ENCODE assay signal across 19 mouse cellular contexts in genomic region chr2:123799226-123799786, GRCm38 (mm10).
DNase-seq lines count a peak whose midpoint lies in the region; ATAC-seq and TF ChIP-seq lines count a peak whose summit lies in the region.
"Had no signal": no experiment of that assay in that cellular context is flagged by ENCODE, and none has a peak within 500 bp of the region (broad histone marks: within the 10 kb centered on the region; RNA-seq: fewer than 3 reads in every experiment).

No protein-coding gene starts in this region.

- H3K27ac ChIP-seq in hindbrain, embryonic 11.5 days (ENCODE audit: low read depth, low read length), result no peak overlapping the region
- no peak overlapping the region for H3K27ac ChIP-seq in hindbrain, embryonic 10.5 days
- peak overlapping the region; percentile 35 for H3K27ac ChIP-seq in forebrain, embryonic 13.5 days
- 0 out of 2 replicates have a peak overlapping the region, but pooled peaks have one; percentile 25 for H3K27ac ChIP-seq in hindbrain, embryonic 15.5 days (replicated peaks)
- H3K27ac ChIP-seq in midbrain, postnatal 0 days (ENCODE audit: low read depth, low read length), result no peak overlapping the region
- H3K27ac ChIP-seq: embryonic facial prominence, embryonic 13.5 days; kidney, postnatal 0 days; layer of hippocampus, adult 2 months; liver, embryonic 15.5 days had no signal

- no peak for TF ChIP-seq CTCF in midbrain, postnatal 0 days (IDR thresholded peaks at IDR 0.05)

- DNase-seq in hindbrain, embryonic 11.5 days (ENCODE audit: low spot score), result no peak
- no peak for DNase-seq in hindbrain, embryonic 10.5 days (ENCODE audit: low spot score)
- peak; percentile 69 for DNase-seq in midbrain, postnatal 0 days (ENCODE audit: low spot score)
- DNase-seq in retina, postnatal 1 day, result no peak
- no peak for DNase-seq in layer of hippocampus, postnatal 25 days (ENCODE audit: extremely low spot score in 1 of 2, low spot score in 1 of 2)
- no peak for DNase-seq in thymus, postnatal 0 days (ENCODE audit: low spot score)
- DNase-seq: adrenal gland, postnatal 10 days; cerebellum, adult 18-20 months; lung, postnatal 10 days; right cerebral cortex, postnatal 25 days had no signal

- ATAC-seq in hindbrain, embryonic 11.5 days (ENCODE audit: low FRiP score), result peak; percentile 38; the same call in 1 of the 2 replicates
- peak; percentile 95 for ATAC-seq in forebrain, embryonic 13.5 days
- peak; percentile 84; the same call in 1 of the 2 replicates for ATAC-seq in hindbrain, embryonic 15.5 days (ENCODE audit: low FRiP score, low read depth)
- 0 out of 2 replicates have a peak, but pooled peaks have one; percentile 54 for ATAC-seq in midbrain, postnatal 0 days (ENCODE audit: low FRiP score)
- ATAC-seq: intestine, embryonic 16.5 days had no signal

- no peaks in the 10 kb centered on the region for H3K9me3 ChIP-seq in hindbrain, embryonic 11.5 days (ENCODE audit: control insufficient read depth, low read length)
- no peaks in the 10 kb centered on the region for H3K9me3 ChIP-seq in hindbrain, embryonic 10.5 days
- H3K9me3 ChIP-seq in forebrain, embryonic 13.5 days (replicated peaks), result no peaks in the 10 kb centered on the region
- no peaks in the 10 kb centered on the region for H3K9me3 ChIP-seq in hindbrain, embryonic 15.5 days
- H3K9me3 ChIP-seq in midbrain, postnatal 0 days (ENCODE audit: low read length), result no peaks in the 10 kb centered on the region
- H3K9me3 ChIP-seq: embryonic facial prominence, embryonic 13.5 days; heart, embryonic 12.5 days; liver, embryonic 15.5 days had no signal

- H3K4me3 ChIP-seq in hindbrain, embryonic 11.5 days (ENCODE audit: low read depth, low read length), result no peak overlapping the region
- no peak overlapping the region for H3K4me3 ChIP-seq in hindbrain, embryonic 10.5 days
- H3K4me3 ChIP-seq in forebrain, embryonic 13.5 days, result no peak overlapping the region
- H3K4me3 ChIP-seq in hindbrain, embryonic 15.5 days, result no peak overlapping the region
- no peak overlapping the region for H3K4me3 ChIP-seq in midbrain, postnatal 0 days (ENCODE audit: low read depth, low read length)
- H3K4me3 ChIP-seq: embryonic facial prominence, embryonic 13.5 days; heart, embryonic 12.5 days; layer of hippocampus, adult 2 months; liver, embryonic 15.5 days; myocyte had no signal

- H3K36me3 ChIP-seq in hindbrain, embryonic 11.5 days (ENCODE audit: control insufficient read depth, insufficient read depth, low read length), result no peaks in the 10 kb centered on the region
- H3K36me3 ChIP-seq in hindbrain, embryonic 10.5 days, result no peaks in the 10 kb centered on the region
- H3K36me3 ChIP-seq in forebrain, embryonic 13.5 days (ENCODE audit: poor library complexity, severe bottlenecking), result no peaks in the 10 kb centered on the region
- H3K36me3 ChIP-seq in hindbrain, embryonic 15.5 days, result no peaks in the 10 kb centered on the region
- H3K36me3 ChIP-seq in midbrain, postnatal 0 days (ENCODE audit: insufficient read depth, low read length), result no peaks in the 10 kb centered on the region
- H3K36me3 ChIP-seq: embryonic facial prominence, embryonic 13.5 days; heart, embryonic 12.5 days; liver, embryonic 15.5 days had no signal

- no peaks in the 10 kb centered on the region for H3K4me1 ChIP-seq in hindbrain, embryonic 11.5 days (replicated peaks; ENCODE audit: control insufficient read depth, insufficient read depth, low read length)
- no peaks in the 10 kb centered on the region for H3K4me1 ChIP-seq in hindbrain, embryonic 10.5 days (replicated peaks)
- peaks cover 6% of the 10 kb centered on the region for H3K4me1 ChIP-seq in forebrain, embryonic 13.5 days
- peaks cover 3% of the 10 kb centered on the region; the same call in 1 of the 2 replicates for H3K4me1 ChIP-seq in hindbrain, embryonic 15.5 days (replicated peaks)
- no peaks in the 10 kb centered on the region for H3K4me1 ChIP-seq in midbrain, postnatal 0 days (ENCODE audit: insufficient read depth, low read length)
- H3K4me1 ChIP-seq: embryonic facial prominence, embryonic 13.5 days; heart, embryonic 12.5 days; liver, embryonic 15.5 days had no signal

- H3K9ac ChIP-seq in hindbrain, embryonic 11.5 days (ENCODE audit: low read depth, low read length), result no peak overlapping the region
- H3K9ac ChIP-seq in forebrain, embryonic 13.5 days, result no peak overlapping the region
- no peak overlapping the region for H3K9ac ChIP-seq in hindbrain, embryonic 15.5 days
- H3K9ac ChIP-seq in midbrain, postnatal 0 days (replicated peaks; ENCODE audit: low read length, poor library complexity, severe bottlenecking), result no peak overlapping the region
- H3K9ac ChIP-seq: embryonic facial prominence, embryonic 13.5 days; heart, embryonic 12.5 days; liver, embryonic 15.5 days had no signal

- H3K27me3 ChIP-seq in hindbrain, embryonic 11.5 days (ENCODE audit: control insufficient read depth, insufficient read depth, low read length), result no peaks in the 10 kb centered on the region
- no peaks in the 10 kb centered on the region for H3K27me3 ChIP-seq in hindbrain, embryonic 10.5 days (ENCODE audit: insufficient read depth, poor library complexity, severe bottlenecking)
- H3K27me3 ChIP-seq in forebrain, embryonic 13.5 days, result no peaks in the 10 kb centered on the region
- H3K27me3 ChIP-seq in hindbrain, embryonic 15.5 days, result no peaks in the 10 kb centered on the region
- no peaks in the 10 kb centered on the region for H3K27me3 ChIP-seq in midbrain, postnatal 0 days (ENCODE audit: insufficient read depth, low read length)
- H3K27me3 ChIP-seq: embryonic facial prominence, embryonic 13.5 days; heart, embryonic 12.5 days; liver, embryonic 15.5 days had no signal

- no peak overlapping the region for H3K4me2 ChIP-seq in hindbrain, embryonic 11.5 days (replicated peaks; ENCODE audit: low read depth, low read length)
- H3K4me2 ChIP-seq in forebrain, embryonic 13.5 days, result no peak overlapping the region
- H3K4me2 ChIP-seq in hindbrain, embryonic 15.5 days, result no peak overlapping the region
- no peak overlapping the region for H3K4me2 ChIP-seq in midbrain, postnatal 0 days (ENCODE audit: low read depth, low read length, poor library complexity, severe bottlenecking)
- H3K4me2 ChIP-seq: embryonic facial prominence, embryonic 13.5 days; heart, embryonic 12.5 days; liver, embryonic 15.5 days had no signal

- WGBS in hindbrain, embryonic 11.5 days, result 82% methylated on average over 3 of the region's 3 CpGs
- WGBS in hindbrain, embryonic 10.5 days, result 83% methylated on average over 3 of the region's 3 CpGs
- WGBS in forebrain, embryonic 13.5 days, result 57% methylated on average over 3 of the region's 3 CpGs
- WGBS in hindbrain, embryonic 15.5 days, result 57% methylated on average over 3 of the region's 3 CpGs
- WGBS in midbrain, postnatal 0 days, result 63% methylated on average over 3 of the region's 3 CpGs

Comparison
In these comparisons a context has a peak if more than half of its experiments do, and no peak if none do; other contexts are left out.
1. H3K27ac ChIP-seq: peak in forebrain, embryonic 13.5 days (single experiment) and hindbrain, embryonic 15.5 days (single experiment); none in hindbrain, embryonic 11.5 days (single experiment), hindbrain, embryonic 10.5 days (single experiment) and midbrain, postnatal 0 days (single experiment).
2. ATAC-seq: peak in every context shown above with its lines; median percentile 95 in forebrain, embryonic 13.5 days; 84 in hindbrain, embryonic 15.5 days; 54 in midbrain, postnatal 0 days; 38 in hindbrain, embryonic 11.5 days.